Mouse (Mus musculus): ENCODE data around the gene Bmper.

GRCm38 (mm10) chr9:23199841-23200240, 23.0 kb upstream of the Bmper start:
- TF ChIP-seq POLR2A (IDR thresholded peaks at IDR 0.05; ENCODE audit: low read depth, low read length): no peak
- TF ChIP-seq CTCF (IDR thresholded peaks at IDR 0.05; ENCODE audit: borderline replicate concordance, insufficient read depth, low read length): no peak

Data from embryonic fibroblast, embryonic 13.5 days (primary cell).